Comparison of ENCODE assay signal across 15 mouse cellular contexts in genomic region chr3:40058719-40059420, GRCm38 (mm10).
DNase-seq lines count a peak whose midpoint lies in the region; ATAC-seq and TF ChIP-seq lines count a peak whose summit lies in the region.
"Had no signal": no experiment of that assay in that cellular context is flagged by ENCODE, and none has a peak within 500 bp of the region (broad histone marks: within the 10 kb centered on the region; RNA-seq: fewer than 3 reads in every experiment).

No protein-coding gene starts in this region.

- intact Hi-C loops in left cerebral cortex, adult 2 months (cut with DNase I), result no loop called here
- intact Hi-C loops in left cerebral cortex, postnatal 4 days (cut with DNase I), result no loop called here

- no peaks in the 10 kb centered on the region for H3K9me3 ChIP-seq in embryonic facial prominence, embryonic 14.5 days (ENCODE audit: control insufficient read depth, low read length)
- H3K9me3 ChIP-seq in neural tube, embryonic 13.5 days, result no peaks in the 10 kb centered on the region
- H3K9me3 ChIP-seq: heart, embryonic 10.5 days; hindbrain, embryonic 13.5 days; limb, embryonic 12.5 days had no signal

- peak overlapping the region; percentile 19 for H3K4me2 ChIP-seq in embryonic facial prominence, embryonic 14.5 days (ENCODE audit: low read depth, low read length)
- H3K4me2 ChIP-seq in neural tube, embryonic 13.5 days, result peak overlapping the region; percentile 34
- H3K4me2 ChIP-seq: hindbrain, embryonic 13.5 days; limb, embryonic 12.5 days had no signal

- WGBS in embryonic facial prominence, embryonic 14.5 days, result 52% methylated on average over 16 of the region's 16 CpGs
- 52% methylated on average over 16 of the region's 16 CpGs for WGBS in neural tube, embryonic 13.5 days

- ATAC-seq in embryonic facial prominence, embryonic 14.5 days (ENCODE audit: low read depth), result no peak
- ATAC-seq in neural tube, embryonic 13.5 days (ENCODE audit: low read depth), result no peak
- ATAC-seq: forebrain, postnatal 0 days had no signal

- no peak for DNase-seq in left cerebral cortex, adult 2 months (ENCODE audit: extremely low spot score in 1 of 2, low spot score in 2 of 2)
- no peak for DNase-seq in left cerebral cortex, postnatal 4 days
- DNase-seq in adipocyte (ENCODE audit: low spot score), result peak; percentile 5
- peak; percentile 61 for DNase-seq in embryonic facial prominence, embryonic 14.5 days (ENCODE audit: low spot score)
- no peak for DNase-seq in frontal cortex, postnatal 10 days (ENCODE audit: low spot score in 2 of 2)
- DNase-seq in spleen, postnatal 36 days (ENCODE audit: low spot score in 2 of 2), result no peak
- DNase-seq: adrenal gland, adult 8-10 months; forebrain, postnatal 0 days; layer of hippocampus, adult 9-11 months; retina, postnatal 1 day; thymus, postnatal 36 days had no signal

- no peaks in the 10 kb centered on the region for H3K36me3 ChIP-seq in embryonic facial prominence, embryonic 14.5 days (ENCODE audit: control insufficient read depth, insufficient read depth, low read length)
- no peaks in the 10 kb centered on the region for H3K36me3 ChIP-seq in neural tube, embryonic 13.5 days
- H3K36me3 ChIP-seq: heart, embryonic 10.5 days; hindbrain, embryonic 13.5 days; limb, embryonic 12.5 days had no signal

- no peak overlapping the region for H3K9ac ChIP-seq in embryonic facial prominence, embryonic 14.5 days (ENCODE audit: low read depth, low read length)
- no peak overlapping the region for H3K9ac ChIP-seq in neural tube, embryonic 13.5 days
- H3K9ac ChIP-seq: forebrain, postnatal 0 days; hindbrain, embryonic 13.5 days; limb, embryonic 12.5 days had no signal

- H3K4me1 ChIP-seq in embryonic facial prominence, embryonic 14.5 days (ENCODE audit: control insufficient read depth, insufficient read depth, low read length), result 0 out of 2 replicates have a peak, but pooled peaks cover 4% of the 10 kb centered on the region
- no peaks in the 10 kb centered on the region for H3K4me1 ChIP-seq in neural tube, embryonic 13.5 days (replicated peaks)
- H3K4me1 ChIP-seq: heart, embryonic 10.5 days; limb, embryonic 12.5 days had no signal

- H3K27ac ChIP-seq in left cerebral cortex, adult 2 months, result no peak overlapping the region
- peak overlapping the region; percentile 74 for H3K27ac ChIP-seq in embryonic facial prominence, embryonic 14.5 days (replicated peaks; ENCODE audit: low read depth, low read length)
- H3K27ac ChIP-seq in neural tube, embryonic 13.5 days (replicated peaks), result no peak overlapping the region
- H3K27ac ChIP-seq: heart, embryonic 10.5 days; hindbrain, embryonic 13.5 days; limb, embryonic 12.5 days had no signal

- no peak for TF ChIP-seq CTCF in left cerebral cortex, adult 2 months (IDR thresholded peaks at IDR 0.05)

- H3K27me3 ChIP-seq in embryonic facial prominence, embryonic 14.5 days (replicated peaks; ENCODE audit: control insufficient read depth, insufficient read depth, low read length), result no peaks in the 10 kb centered on the region
- H3K27me3 ChIP-seq in neural tube, embryonic 13.5 days, result no peaks in the 10 kb centered on the region
- H3K27me3 ChIP-seq: hindbrain, embryonic 13.5 days; limb, embryonic 12.5 days had no signal

- peak overlapping the region; percentile 21 for H3K4me3 ChIP-seq in left cerebral cortex, adult 2 months
- H3K4me3 ChIP-seq in embryonic facial prominence, embryonic 14.5 days (ENCODE audit: low read depth, low read length), result no peak overlapping the region
- H3K4me3 ChIP-seq in neural tube, embryonic 13.5 days, result no peak overlapping the region
- H3K4me3 ChIP-seq: heart, embryonic 10.5 days; hindbrain, embryonic 13.5 days; limb, embryonic 12.5 days had no signal

Comparison
In these comparisons a context has a peak if more than half of its experiments do, and no peak if none do; other contexts are left out.
1. DNase-seq: peak in adipocyte (single experiment) and embryonic facial prominence, embryonic 14.5 days (single experiment); none in left cerebral cortex, adult 2 months (0 of 2), left cerebral cortex, postnatal 4 days (single experiment), frontal cortex, postnatal 10 days (0 of 2) and spleen, postnatal 36 days (0 of 2).